Mouse (Mus musculus) neural tube, embryonic 11.5 days (tissue): ENCODE results near the gene Ep400. TPM values are rescaled to one million over a fixed set of nuclear protein-coding genes. Genes with fewer than 3 reads are reported as not detected.

ENCODE experiments used
- ATAC-seq: fragments of 200-750 bp; cut with Nextera tagmentation; 2 replicates; pipeline ENCODE4 v1.8.0; 2017; ENCODE audit warnings: moderate number of reproducible peaks, mild to moderate bottlenecking, moderate TSS enrichment, moderate library complexity; ENCODE audit not compliant: insufficient read depth, low FRiP score, low TSS enrichment
- DNase-seq: peaks from one replicate; pipeline ENCODE4 v3.0.0-alpha.2; 2015; ENCODE audit warnings: low spot score
- H3K27ac ChIP-seq: fragments of 300-500 bp; sonication (generic); 2 replicates; pipeline ENCODE4 v1.5.1; 2014; ENCODE audit warnings: low read depth, mild to moderate bottlenecking, low read length
- H3K27me3 ChIP-seq: fragments of 300-500 bp; sonication (generic); 2 replicates; pipeline ENCODE4 v1.6.1; 2014; ENCODE audit warnings: mild to moderate bottlenecking, low read length, mixed read lengths; ENCODE audit not compliant: control insufficient read depth, insufficient read depth
- H3K36me3 ChIP-seq: fragments of 300-500 bp; sonication (generic); 2 replicates; pipeline ENCODE4 v1.6.1; 2014; ENCODE audit warnings: mild to moderate bottlenecking, low read length, moderate library complexity, mixed read lengths; ENCODE audit not compliant: control insufficient read depth, insufficient read depth
- H3K4me1 ChIP-seq: fragments of 300-500 bp; sonication (generic); 2 replicates; pipeline ENCODE4 v1.6.1; 2014; ENCODE audit warnings: low read length, mixed read lengths; ENCODE audit not compliant: control insufficient read depth, insufficient read depth
- H3K4me2 ChIP-seq: fragments of 300-500 bp; sonication (generic); 2 replicates; pipeline ENCODE4 v1.6.1; 2014; ENCODE audit warnings: low read depth, mild to moderate bottlenecking, moderate library complexity
- H3K4me3 ChIP-seq: fragments of 300-500 bp; sonication (generic); 2 replicates; pipeline ENCODE4 v1.5.1; 2014; ENCODE audit warnings: low read depth, low read length
- H3K9ac ChIP-seq: fragments of 300-500 bp; sonication (generic); 2 replicates; pipeline ENCODE4 v1.6.1; 2014; ENCODE audit warnings: mild to moderate bottlenecking, low read length
- H3K9me3 ChIP-seq: fragments of 300-500 bp; sonication (generic); 2 replicates; pipeline ENCODE4 v1.6.1; 2016; ENCODE audit warnings: low read length; ENCODE audit not compliant: control insufficient read depth
- WGBS: fragments of 180-500 bp; shearing (Covaris S2); extraction: QIAGEN DNeasy Blood & Tissue Kit; methylation state at CpG from one replicate; pipeline ENCODE4 v1.1.7; 2014; 5-methylcytosine and 5-hydroxymethylcytosine counted together
- polyA plus RNA-seq: library from polyadenylated mRNA; unstranded; fragments of >200 nt; fragmentation: Nextera tagmentation; extraction: Ambion mirVana; gene quantifications from 2 replicates; pipeline ENCODE4 v1.2.1, GENCODE M21; 2014

Ep400 gene
- polyA plus RNA-seq, 1 experiment from 2014 or later: 50.4 TPM

GRCm38 (mm10) chr5:110804012-110804743 is 33.7 kb upstream of the Ep400 start:
- H3K27ac ChIP-seq: no peak overlapping the region
- 90% methylated on average over 7 of the region's 7 CpGs for WGBS
- no peak overlapping the region for H3K9ac ChIP-seq
- H3K4me3 ChIP-seq: no peak overlapping the region
- DNase-seq (no peak), ATAC-seq (no peak)
- H3K4me2 ChIP-seq: no peak overlapping the region
- H3K27me3 ChIP-seq: no peaks in the 10 kb centered on the region
- H3K4me1 ChIP-seq: peaks cover 20% of the 10 kb centered on the region
- H3K9me3 ChIP-seq: no peaks in the 10 kb centered on the region
- H3K36me3 ChIP-seq: peaks cover 2% of the 10 kb centered on the region

GRCm38 (mm10) chr5:110802809-110803208 is 32.3 kb upstream of the Ep400 start:
- H3K4me3 ChIP-seq: no peak overlapping the region
- H3K9me3 ChIP-seq: no peaks in the 10 kb centered on the region
- H3K9ac ChIP-seq: no peak overlapping the region
- peaks cover 7% of the 10 kb centered on the region for H3K4me1 ChIP-seq
- peaks cover 6% of the 10 kb centered on the region for H3K36me3 ChIP-seq
- H3K27ac ChIP-seq: no peak overlapping the region
- H3K27me3 ChIP-seq: no peaks in the 10 kb centered on the region
- DNase-seq (no peak), ATAC-seq (no peak)
- H3K4me2 ChIP-seq: no peak overlapping the region

DNA sequence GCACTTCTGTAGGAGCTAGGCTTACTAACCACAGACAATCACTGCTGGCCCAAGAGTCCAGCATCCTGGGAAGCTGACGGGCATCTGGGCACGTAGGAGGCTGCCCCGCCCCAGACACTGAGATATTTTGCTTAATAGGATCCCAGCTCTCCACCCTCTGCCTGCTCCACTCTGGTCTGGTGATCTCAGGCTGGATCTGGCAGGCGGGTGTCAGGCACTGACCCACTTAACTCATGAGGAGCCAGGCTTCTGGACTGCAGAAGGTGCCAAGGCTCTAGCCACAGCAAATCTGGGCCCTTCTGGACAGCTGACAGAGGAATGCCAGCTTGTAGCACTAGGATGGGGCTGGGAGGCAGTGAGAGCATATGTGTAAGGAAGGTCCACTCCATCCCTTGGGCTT is 31.7 kb upstream of the Ep400 start:
- ATAC-seq: no peak

DNA sequence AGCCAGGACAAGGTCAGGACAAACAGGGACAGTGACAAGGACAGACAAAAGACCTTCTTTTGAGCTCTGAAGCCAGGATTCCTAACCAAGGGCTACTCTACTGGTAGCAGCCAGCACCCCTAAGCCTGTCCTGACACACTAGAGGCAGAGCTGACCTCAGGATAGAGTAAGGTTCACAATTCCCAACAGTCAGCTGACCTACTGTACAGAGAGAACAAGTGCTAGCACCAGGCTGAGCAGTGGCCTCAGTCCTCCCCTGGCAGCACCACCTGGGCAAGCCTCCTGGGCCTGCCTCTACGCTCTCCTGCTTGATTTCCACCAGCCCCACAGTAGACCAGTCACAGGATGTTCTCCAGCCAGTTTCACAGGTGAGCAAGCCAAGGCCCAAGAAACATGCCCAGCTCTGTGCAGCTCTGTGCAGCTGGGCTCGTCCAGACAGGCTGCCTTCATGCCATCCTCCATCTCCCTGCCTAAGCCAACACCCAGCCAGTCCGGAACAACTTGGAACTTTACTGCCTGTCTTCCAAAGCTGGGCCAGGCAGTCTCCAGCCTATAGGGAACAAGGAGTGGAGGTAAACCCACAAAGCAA is 30.6 kb upstream of the Ep400 start:
- no peak overlapping the region for H3K4me3 ChIP-seq
- 82% methylated on average over 3 of the region's 3 CpGs for WGBS
- H3K27me3 ChIP-seq: no peaks in the 10 kb centered on the region
- no peak overlapping the region for H3K27ac ChIP-seq
- no peaks in the 10 kb centered on the region for H3K9me3 ChIP-seq
- no peak overlapping the region for H3K4me2 ChIP-seq
- ATAC-seq: no peak
- H3K9ac ChIP-seq: no peak overlapping the region
- no peak for DNase-seq
- no peaks in the 10 kb centered on the region for H3K4me1 ChIP-seq
- H3K36me3 ChIP-seq: peaks cover 10% of the 10 kb centered on the region

More for the DNA sequence above, 31.7 kb upstream of the Ep400 start:
- H3K4me3 ChIP-seq: no peak overlapping the region
- DNase-seq: no peak
- H3K27me3 ChIP-seq: no peaks in the 10 kb centered on the region
- H3K36me3 ChIP-seq: peaks cover 8% of the 10 kb centered on the region
- no peak overlapping the region for H3K27ac ChIP-seq
- peaks cover 3% of the 10 kb centered on the region; the same call in 1 of the 2 replicates for H3K4me1 ChIP-seq
- no peak overlapping the region for H3K9ac ChIP-seq
- 88% methylated on average over 4 of the region's 4 CpGs for WGBS
- no peak overlapping the region for H3K4me2 ChIP-seq
- no peaks in the 10 kb centered on the region for H3K9me3 ChIP-seq

GRCm38 (mm10) chr5:110797696-110798095 is 27.2 kb upstream of the Ep400 start:
- Histone ChIP-seq H3K9ac (no peak overlapping the region), H3K36me3 (peaks cover 26% of the 10 kb centered on the region), H3K9me3 (no peaks in the 10 kb centered on the region), H3K4me2 (no peak overlapping the region), H3K27me3 (no peaks in the 10 kb centered on the region), H3K4me3 (no peak overlapping the region), H3K4me1 (no peaks in the 10 kb centered on the region), H3K27ac (no peak overlapping the region)
- WGBS: 85% methylated on average over 4 of the region's 4 CpGs
- DNase-seq (no peak), ATAC-seq (no peak)

DNA sequence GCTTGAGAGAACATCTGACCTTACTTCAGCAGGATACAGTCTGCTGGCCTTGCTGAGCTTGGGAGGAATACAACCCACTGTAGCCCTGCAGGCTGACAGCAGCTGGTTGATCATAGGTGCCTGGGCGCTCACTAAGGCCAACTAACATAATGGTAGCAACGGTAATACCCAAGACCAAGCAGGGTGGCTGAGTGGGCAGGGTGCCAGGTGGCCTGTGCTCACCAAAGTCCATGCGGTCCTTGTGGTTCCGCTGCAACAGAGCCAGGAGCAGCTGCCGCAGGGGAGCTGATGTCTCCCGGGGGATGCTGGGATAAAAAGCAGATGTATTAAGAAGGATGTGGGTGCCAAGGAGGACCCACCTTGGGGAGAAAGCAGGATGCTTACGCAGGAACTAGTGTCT is 23.8 kb upstream of the Ep400 start:
- Histone ChIP-seq H3K27me3 (no peaks in the 10 kb centered on the region), H3K27ac (no peak overlapping the region), H3K4me2 (no peak overlapping the region), H3K9ac (no peak overlapping the region), H3K36me3 (peaks cover 45% of the 10 kb centered on the region), H3K4me1 (no peaks in the 10 kb centered on the region), H3K4me3 (no peak overlapping the region), H3K9me3 (no peaks in the 10 kb centered on the region)
- 92% methylated on average over 7 of the region's 7 CpGs for WGBS
- ATAC-seq (no peak), DNase-seq (no peak)

- Histone ChIP-seq H3K9ac (no peak overlapping the region), H3K27ac (no peak overlapping the region), H3K36me3 (peaks cover 45% of the 10 kb centered on the region), H3K27me3 (no peaks in the 10 kb centered on the region), H3K4me3 (no peak overlapping the region), H3K4me1 (no peaks in the 10 kb centered on the region), H3K4me2 (no peak overlapping the region), H3K9me3 (no peaks in the 10 kb centered on the region)
- ATAC-seq: peak; percentile 35; the same call in 1 of the 2 replicates
- peak; percentile 53 for DNase-seq
- 67% methylated on average over 5 of the region's 5 CpGs for WGBS
These were observed 18.2 kb upstream of the Ep400 start for GRCm38 (mm10) chr5:110788684-110789083.

DNA sequence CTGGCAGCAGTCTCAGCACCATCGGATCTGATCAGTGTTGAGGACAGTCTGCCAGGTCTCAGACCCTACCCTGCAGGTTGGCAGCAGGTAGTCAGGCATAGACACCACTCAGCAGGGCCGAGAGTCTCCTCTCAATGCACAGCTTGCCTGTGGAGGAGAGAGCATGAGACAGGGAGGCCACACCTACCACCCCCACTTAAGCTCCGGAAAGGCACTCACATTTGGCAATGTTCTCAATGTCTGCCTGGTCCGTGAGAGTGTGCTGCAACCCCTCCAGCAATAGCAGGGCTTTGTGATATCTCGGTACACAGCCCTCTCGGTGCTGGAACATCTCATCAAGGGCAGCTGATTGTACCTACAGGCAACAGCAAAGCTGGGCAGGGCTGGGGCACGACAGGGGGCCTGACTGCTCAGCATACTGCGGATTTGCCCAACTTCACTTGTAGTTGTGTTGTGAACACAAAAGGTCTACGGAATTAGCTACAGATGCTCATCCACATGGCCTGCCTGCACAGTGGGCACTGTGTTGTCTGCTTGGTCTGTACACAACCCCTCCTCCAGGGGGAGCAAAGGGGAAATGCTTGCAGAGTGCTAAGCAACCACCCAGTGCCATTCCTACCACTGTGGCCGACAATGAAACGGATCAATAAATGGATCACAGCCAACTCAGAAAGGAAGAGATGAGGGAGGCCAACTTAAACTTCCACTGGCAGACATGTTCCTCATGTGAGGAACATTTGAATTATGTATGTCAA is 15.7 kb upstream of the Ep400 start:
- Histone ChIP-seq H3K4me1 (no peaks in the 10 kb centered on the region), H3K27me3 (no peaks in the 10 kb centered on the region), H3K4me3 (no peak overlapping the region), H3K27ac (no peak overlapping the region), H3K4me2 (no peak overlapping the region), H3K9ac (no peak overlapping the region), H3K9me3 (no peaks in the 10 kb centered on the region), H3K36me3 (peaks cover 33% of the 10 kb centered on the region)
- WGBS: 88% methylated on average over 11 of the region's 11 CpGs
- ATAC-seq (no peak), DNase-seq (no peak)
